Mouse (Mus musculus): ENCODE results near the gene Wwox. TPM values are rescaled to one million over a fixed set of nuclear protein-coding genes. Genes with fewer than 3 reads are reported as not detected.

The Wwox gene
- polyA plus RNA-seq, 1 experiment = 14.9 TPM

GRCm38 (mm10) chr8:114512075-114512935 is 72.8 kb downstream of the Wwox start:
- Histone ChIP-seq H3K27ac (ENCODE audit: control insufficient read depth, insufficient read depth, low read depth, low read length) (no peak overlapping the region), H3K4me3 (ENCODE audit: control insufficient read depth, low read depth, low read length) (no peak overlapping the region), H3K36me3 (ENCODE audit: control insufficient read depth, insufficient read depth, low read length) (no peaks in the 10 kb centered on the region), H3K27me3 (ENCODE audit: control insufficient read depth, insufficient read depth, low read length) (no peaks in the 10 kb centered on the region), H3K4me1 (ENCODE audit: control insufficient read depth, insufficient read depth, low read length) (no peaks in the 10 kb centered on the region)
- TF ChIP-seq CTCF (IDR thresholded peaks at IDR 0.05; ENCODE audit: control insufficient read depth, insufficient read depth, insufficient replicate concordance, low read depth, low read length) (no peak), POLR2A (IDR thresholded peaks at IDR 0.05; ENCODE audit: control insufficient read depth, low read depth, low read length) (no peak)

- Histone ChIP-seq H3K4me3 (ENCODE audit: control insufficient read depth, low read depth, low read length) (no peak overlapping the region), H3K4me1 (ENCODE audit: control insufficient read depth, insufficient read depth, low read length) (no peaks in the 10 kb centered on the region), H3K36me3 (ENCODE audit: control insufficient read depth, insufficient read depth, low read length) (no peaks in the 10 kb centered on the region)
Observed at GRCm38 (mm10) chr8:114514692-114515091, 75.2 kb downstream of the Wwox start.

GRCm38 (mm10) chr8:114523061-114523460 is 83.6 kb downstream of the Wwox start:
- no peaks in the 10 kb centered on the region for H3K4me1 ChIP-seq (ENCODE audit: control insufficient read depth, insufficient read depth, low read length)
- no peak for TF ChIP-seq POLR2A (IDR thresholded peaks at IDR 0.05; ENCODE audit: control insufficient read depth, low read depth, low read length)
- TF ChIP-seq CTCF (IDR thresholded peaks at IDR 0.05; ENCODE audit: control insufficient read depth, insufficient read depth, insufficient replicate concordance, low read depth, low read length) = no peak
- no peak overlapping the region for H3K4me3 ChIP-seq (ENCODE audit: control insufficient read depth, low read depth, low read length)
- H3K27ac ChIP-seq (ENCODE audit: control insufficient read depth, insufficient read depth, low read depth, low read length) = no peak overlapping the region
- no peaks in the 10 kb centered on the region for H3K27me3 ChIP-seq (ENCODE audit: control insufficient read depth, insufficient read depth, low read length)
- H3K36me3 ChIP-seq (ENCODE audit: control insufficient read depth, insufficient read depth, low read length) = no peaks in the 10 kb centered on the region

More at GRCm38 (mm10) chr8:114514692-114515091, 75.2 kb downstream of the Wwox start:
- no peaks in the 10 kb centered on the region for H3K27me3 ChIP-seq (ENCODE audit: control insufficient read depth, insufficient read depth, low read length)
- no peak for TF ChIP-seq POLR2A (IDR thresholded peaks at IDR 0.05; ENCODE audit: control insufficient read depth, low read depth, low read length)
- no peak for TF ChIP-seq CTCF (IDR thresholded peaks at IDR 0.05; ENCODE audit: control insufficient read depth, insufficient read depth, insufficient replicate concordance, low read depth, low read length)
- no peak overlapping the region for H3K27ac ChIP-seq (ENCODE audit: control insufficient read depth, insufficient read depth, low read depth, low read length)

GRCm38 (mm10) chr8:114526626-114527267 is 87.3 kb downstream of the Wwox start:
- no peak overlapping the region for H3K4me3 ChIP-seq (ENCODE audit: control insufficient read depth, low read depth, low read length)
- H3K4me1 ChIP-seq (ENCODE audit: control insufficient read depth, insufficient read depth, low read length) = no peaks in the 10 kb centered on the region
- TF ChIP-seq CTCF (IDR thresholded peaks at IDR 0.05; ENCODE audit: control insufficient read depth, insufficient read depth, insufficient replicate concordance, low read depth, low read length) (no peak), POLR2A (IDR thresholded peaks at IDR 0.05; ENCODE audit: control insufficient read depth, low read depth, low read length) (no peak)
- H3K27me3 ChIP-seq (ENCODE audit: control insufficient read depth, insufficient read depth, low read length) = no peaks in the 10 kb centered on the region
- no peak overlapping the region for H3K27ac ChIP-seq (ENCODE audit: control insufficient read depth, insufficient read depth, low read depth, low read length)
- no peaks in the 10 kb centered on the region for H3K36me3 ChIP-seq (ENCODE audit: control insufficient read depth, insufficient read depth, low read length)

GRCm38 (mm10) chr8:114527648-114528221 is 88.3 kb downstream of the Wwox start:
- H3K27me3 ChIP-seq (ENCODE audit: control insufficient read depth, insufficient read depth, low read length) = no peaks in the 10 kb centered on the region
- no peak overlapping the region for H3K27ac ChIP-seq (ENCODE audit: control insufficient read depth, insufficient read depth, low read depth, low read length)
- no peaks in the 10 kb centered on the region for H3K4me1 ChIP-seq (ENCODE audit: control insufficient read depth, insufficient read depth, low read length)
- no peaks in the 10 kb centered on the region for H3K36me3 ChIP-seq (ENCODE audit: control insufficient read depth, insufficient read depth, low read length)
- H3K4me3 ChIP-seq (ENCODE audit: control insufficient read depth, low read depth, low read length) = no peak overlapping the region
- TF ChIP-seq CTCF (IDR thresholded peaks at IDR 0.05; ENCODE audit: control insufficient read depth, insufficient read depth, insufficient replicate concordance, low read depth, low read length) = no peak
- no peak for TF ChIP-seq POLR2A (IDR thresholded peaks at IDR 0.05; ENCODE audit: control insufficient read depth, low read depth, low read length)

GRCm38 (mm10) chr8:114529581-114529980 is 90.1 kb downstream of the Wwox start:
- no peak overlapping the region for H3K4me3 ChIP-seq (ENCODE audit: control insufficient read depth, low read depth, low read length)
- H3K36me3 ChIP-seq (ENCODE audit: control insufficient read depth, insufficient read depth, low read length) = no peaks in the 10 kb centered on the region
- H3K27me3 ChIP-seq (ENCODE audit: control insufficient read depth, insufficient read depth, low read length) = no peaks in the 10 kb centered on the region
- no peaks in the 10 kb centered on the region for H3K4me1 ChIP-seq (ENCODE audit: control insufficient read depth, insufficient read depth, low read length)
- H3K27ac ChIP-seq (ENCODE audit: control insufficient read depth, insufficient read depth, low read depth, low read length) = no peak overlapping the region
- TF ChIP-seq POLR2A (IDR thresholded peaks at IDR 0.05; ENCODE audit: control insufficient read depth, low read depth, low read length) = no peak
- TF ChIP-seq CTCF (IDR thresholded peaks at IDR 0.05; ENCODE audit: control insufficient read depth, insufficient read depth, insufficient replicate concordance, low read depth, low read length) = no peak

GRCm38 (mm10) chr8:114536201-114536600 is 96.7 kb downstream of the Wwox start:
- Histone ChIP-seq H3K27ac (ENCODE audit: control insufficient read depth, insufficient read depth, low read depth, low read length) (no peak overlapping the region), H3K27me3 (ENCODE audit: control insufficient read depth, insufficient read depth, low read length) (no peaks in the 10 kb centered on the region), H3K36me3 (ENCODE audit: control insufficient read depth, insufficient read depth, low read length) (no peaks in the 10 kb centered on the region), H3K4me3 (ENCODE audit: control insufficient read depth, low read depth, low read length) (no peak overlapping the region), H3K4me1 (ENCODE audit: control insufficient read depth, insufficient read depth, low read length) (peaks cover 2% of the 10 kb centered on the region)
- no peak for TF ChIP-seq CTCF (IDR thresholded peaks at IDR 0.05; ENCODE audit: control insufficient read depth, insufficient read depth, insufficient replicate concordance, low read depth, low read length)
- no peak for TF ChIP-seq POLR2A (IDR thresholded peaks at IDR 0.05; ENCODE audit: control insufficient read depth, low read depth, low read length)
